Mouse (Mus musculus): ENCODE data around the gene Ctc1. TPM values are rescaled to one million over a fixed set of nuclear protein-coding genes. Genes with fewer than 3 reads are reported as not detected.
A peak's percentile ranks its signal among the peaks of the same experiment; 100 is the strongest.
"Not testable (repeated sequence)": the region's sequence is repeated elsewhere in the genome, so short reads cannot be mapped to it uniquely, and the experiment has no call there.

Ctc1 gene
- polyA plus RNA-seq (2014; fragmentation: Nextera tagmentation; extraction: Ambion mirVana), result 94.0 and 95.7 TPM in 2 replicates

- Histone ChIP-seq H3K36me3 (ENCODE audit: control insufficient read depth, insufficient read depth, low read length) (no peaks in the 10 kb centered on the region), H3K9me3 (ENCODE audit: control insufficient read depth, low read length) (no peaks in the 10 kb centered on the region), H3K4me3 (ENCODE audit: low read depth, low read length) (peak within 1 kb of the TSS; percentile 61), H3K9ac (ENCODE audit: low read length) (peak within 1 kb of the TSS; percentile 93), H3K4me1 (replicated peaks; ENCODE audit: control insufficient read depth, insufficient read depth, low read length) (peaks cover 3% of the 10 kb centered on the region; the same call in 1 of the 2 replicates), H3K27me3 (ENCODE audit: control insufficient read depth, insufficient read depth, low read length) (no peaks in the 10 kb centered on the region), H3K27ac (ENCODE audit: low read depth, low read length) (peak within 1 kb of the TSS; percentile 79), H3K4me2 (ENCODE audit: low read depth, low read length, severe bottlenecking) (peak within 1 kb of the TSS; percentile 70)
- 4% methylated on average over 38 of the region's 38 CpGs for WGBS
- peak; percentile 95 for DNase-seq (ENCODE audit: low spot score)
- ATAC-seq (replicated peaks; ENCODE audit: low FRiP score), result peak; percentile 97
Measured at GRCm38 (mm10) chr11:69015644-69016441, at the start of gene Ctc1. TSS of gene Ctc1 (plus strand) at chr11:69015911.

GRCm38 (mm10) chr11:68966554-68966953 is 49.2 kb upstream of the Ctc1 start:
- H3K9ac ChIP-seq (ENCODE audit: low read length), result no peak overlapping the region
- H3K4me1 ChIP-seq (replicated peaks; ENCODE audit: control insufficient read depth, insufficient read depth, low read length), result no peaks in the 10 kb centered on the region
- ATAC-seq (replicated peaks; ENCODE audit: low FRiP score) (no peak), DNase-seq (ENCODE audit: low spot score) (no peak)
- H3K9me3 ChIP-seq (ENCODE audit: control insufficient read depth, low read length), result no peaks in the 10 kb centered on the region
- 0 out of 2 replicates have a peak, but pooled peaks cover 2% of the 10 kb centered on the region for H3K27me3 ChIP-seq (ENCODE audit: control insufficient read depth, insufficient read depth, low read length)
- H3K36me3 ChIP-seq (ENCODE audit: control insufficient read depth, insufficient read depth, low read length), result no peaks in the 10 kb centered on the region
- no peak overlapping the region for H3K4me2 ChIP-seq (ENCODE audit: low read depth, low read length, severe bottlenecking)
- no peak overlapping the region for H3K27ac ChIP-seq (ENCODE audit: low read depth, low read length)
- 49% methylated on average over 1 of the region's 1 CpGs for WGBS
- H3K4me3 ChIP-seq (ENCODE audit: low read depth, low read length), result no peak overlapping the region

- peak; percentile 95 for ATAC-seq (replicated peaks; ENCODE audit: low FRiP score)
- Histone ChIP-seq H3K36me3 (ENCODE audit: control insufficient read depth, insufficient read depth, low read length) (no peaks in the 10 kb centered on the region), H3K9me3 (ENCODE audit: control insufficient read depth, low read length) (no peaks in the 10 kb centered on the region), H3K27ac (ENCODE audit: low read depth, low read length) (no peak within 1 kb of the TSS), H3K4me1 (replicated peaks; ENCODE audit: control insufficient read depth, insufficient read depth, low read length) (no peaks in the 10 kb centered on the region), H3K9ac (ENCODE audit: low read length) (peak within 1 kb of the TSS; percentile 71), H3K4me2 (ENCODE audit: low read depth, low read length, severe bottlenecking) (peak within 1 kb of the TSS; percentile 98), H3K27me3 (ENCODE audit: control insufficient read depth, insufficient read depth, low read length) (0 out of 2 replicates have a peak, but pooled peaks cover 2% of the 10 kb centered on the region), H3K4me3 (ENCODE audit: low read depth, low read length) (peak within 1 kb of the TSS; percentile 56)
- DNase-seq (ENCODE audit: low spot score), result peak; percentile 94
- under 1% methylated on average over 50 of the region's 50 CpGs for WGBS
Measured at GRCm38 (mm10) chr11:68967337-68968282, 48.1 kb upstream of the Ctc1 start, which contains the start of gene Slc25a35. TSS of gene Slc25a35 (plus strand) at chr11:68968131.

DNA sequence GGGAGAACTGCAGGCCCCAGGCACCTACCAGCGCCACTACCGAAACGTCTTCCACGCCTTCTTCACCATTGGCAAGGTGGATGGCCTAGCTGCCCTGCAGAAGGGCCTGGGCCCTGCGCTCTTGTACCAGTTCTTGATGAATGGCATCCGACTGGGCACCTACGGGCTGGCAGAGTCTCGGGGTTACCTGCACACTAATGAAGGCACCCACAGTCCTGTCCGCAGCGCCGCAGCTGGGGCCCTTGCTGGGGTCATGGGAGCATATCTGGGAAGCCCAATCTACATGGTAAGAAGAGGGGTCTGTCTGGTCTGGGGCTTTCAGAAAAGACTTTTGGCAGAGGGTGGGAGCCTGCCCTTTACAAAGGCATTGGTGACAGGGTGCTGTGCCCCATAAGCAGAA is 47.0 kb upstream of the Ctc1 start:
- Histone ChIP-seq H3K4me3 (ENCODE audit: low read depth, low read length) (no peak overlapping the region), H3K36me3 (ENCODE audit: control insufficient read depth, insufficient read depth, low read length) (no peaks in the 10 kb centered on the region), H3K27ac (ENCODE audit: low read depth, low read length) (no peak overlapping the region), H3K9me3 (ENCODE audit: control insufficient read depth, low read length) (no peaks in the 10 kb centered on the region), H3K4me2 (ENCODE audit: low read depth, low read length, severe bottlenecking) (peak overlapping the region; percentile 16; the same call in 1 of the 2 replicates), H3K27me3 (ENCODE audit: control insufficient read depth, insufficient read depth, low read length) (0 out of 2 replicates have a peak, but pooled peaks cover 2% of the 10 kb centered on the region), H3K9ac (ENCODE audit: low read length) (no peak overlapping the region), H3K4me1 (replicated peaks; ENCODE audit: control insufficient read depth, insufficient read depth, low read length) (no peaks in the 10 kb centered on the region)
- WGBS, result 85% methylated on average over 11 of the region's 11 CpGs
- ATAC-seq (replicated peaks; ENCODE audit: low FRiP score), result no peak
- DNase-seq (ENCODE audit: low spot score), result no peak

DNA sequence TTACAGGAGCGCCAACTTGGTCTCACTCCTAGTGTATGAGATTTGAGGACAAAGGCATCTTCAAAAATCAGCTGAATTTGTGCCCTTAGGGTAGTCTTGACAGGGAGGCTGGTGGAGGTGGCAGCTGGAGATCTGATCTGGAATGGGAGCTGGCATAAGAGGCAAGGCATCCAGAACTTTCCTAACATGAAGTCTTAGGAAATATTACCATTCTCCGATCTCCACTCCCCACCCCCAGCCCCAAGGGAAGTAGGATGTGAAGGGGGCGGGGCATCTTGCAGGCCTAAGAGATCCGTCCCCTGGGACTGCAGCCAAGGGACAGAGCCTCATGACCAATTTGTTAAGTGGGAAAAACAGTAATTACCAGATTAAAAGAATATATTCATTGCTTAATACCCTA is 45.5 kb upstream of the Ctc1 start:
- ATAC-seq (replicated peaks; ENCODE audit: low FRiP score), result no peak

DNA sequence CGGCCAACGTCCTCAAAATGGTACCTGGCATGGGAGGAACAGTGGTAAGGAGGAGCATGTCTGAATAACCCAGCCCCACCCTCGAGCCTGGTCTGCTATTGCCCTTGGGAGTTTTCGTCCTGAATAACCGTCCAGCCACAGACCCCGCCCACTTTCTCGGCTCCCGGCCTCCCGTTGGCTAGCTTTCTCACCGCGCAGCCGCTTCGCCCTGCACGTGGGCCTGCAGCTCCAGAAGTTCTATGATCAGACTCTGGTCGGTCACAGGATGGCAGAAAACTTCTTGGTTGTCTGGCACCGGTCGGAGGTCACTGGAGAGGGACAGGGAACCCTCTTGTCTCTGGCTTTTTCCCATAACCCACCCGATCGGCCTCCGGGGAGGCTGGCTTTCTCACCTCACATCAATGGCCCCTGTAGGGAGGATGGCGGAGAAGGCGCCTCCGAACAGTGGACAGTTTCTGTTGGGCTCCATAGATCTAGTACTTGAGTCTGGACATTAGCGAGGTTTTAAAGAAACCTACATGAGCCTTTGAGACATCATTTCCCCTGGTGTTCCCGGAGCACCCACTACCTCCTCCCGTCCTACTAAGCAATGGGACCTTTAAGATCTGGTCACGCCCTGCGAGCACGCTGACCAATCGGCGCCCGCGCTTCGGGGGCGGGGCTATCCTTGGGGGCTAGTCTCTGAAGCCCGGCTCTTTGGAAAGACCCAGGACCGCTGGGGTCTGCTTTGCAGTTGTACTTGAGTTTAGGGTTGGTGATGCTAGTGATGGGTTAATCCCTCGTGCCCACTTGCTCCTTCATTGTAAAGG is 42.3 kb upstream of the Ctc1 start:
- peak overlapping the region; percentile 55 for H3K4me2 ChIP-seq (ENCODE audit: low read depth, low read length, severe bottlenecking)
- ATAC-seq (replicated peaks; ENCODE audit: low FRiP score) (peak; percentile 93), DNase-seq (ENCODE audit: low spot score) (peak; percentile 91)
- H3K36me3 ChIP-seq (ENCODE audit: control insufficient read depth, insufficient read depth, low read length); H3K27me3 ChIP-seq (ENCODE audit: control insufficient read depth, insufficient read depth, low read length); H3K9me3 ChIP-seq (ENCODE audit: control insufficient read depth, low read length); H3K4me1 ChIP-seq (replicated peaks; ENCODE audit: control insufficient read depth, insufficient read depth, low read length); H3K27ac ChIP-seq (ENCODE audit: low read depth, low read length): not testable (repeated sequence)
- H3K9ac ChIP-seq (ENCODE audit: low read length), result peak overlapping the region; percentile 33; the same call in 1 of the 2 replicates
- H3K4me3 ChIP-seq (ENCODE audit: low read depth, low read length), result peak overlapping the region; percentile 41
- under 1% methylated on average over 37 of the region's 38 CpGs for WGBS

More for the DNA sequence above, 45.5 kb upstream of the Ctc1 start:
- Histone ChIP-seq H3K36me3 (ENCODE audit: control insufficient read depth, insufficient read depth, low read length) (no peaks in the 10 kb centered on the region), H3K9me3 (ENCODE audit: control insufficient read depth, low read length) (no peaks in the 10 kb centered on the region), H3K27me3 (ENCODE audit: control insufficient read depth, insufficient read depth, low read length) (0 out of 2 replicates have a peak, but pooled peaks cover 2% of the 10 kb centered on the region), H3K9ac (ENCODE audit: low read length) (no peak overlapping the region), H3K4me2 (ENCODE audit: low read depth, low read length, severe bottlenecking) (no peak overlapping the region), H3K27ac (ENCODE audit: low read depth, low read length) (no peak overlapping the region), H3K4me1 (replicated peaks; ENCODE audit: control insufficient read depth, insufficient read depth, low read length) (no peaks in the 10 kb centered on the region), H3K4me3 (ENCODE audit: low read depth, low read length) (no peak overlapping the region)
- DNase-seq (ENCODE audit: low spot score), result no peak
- WGBS, result 77% methylated on average over 4 of the region's 4 CpGs

DNA sequence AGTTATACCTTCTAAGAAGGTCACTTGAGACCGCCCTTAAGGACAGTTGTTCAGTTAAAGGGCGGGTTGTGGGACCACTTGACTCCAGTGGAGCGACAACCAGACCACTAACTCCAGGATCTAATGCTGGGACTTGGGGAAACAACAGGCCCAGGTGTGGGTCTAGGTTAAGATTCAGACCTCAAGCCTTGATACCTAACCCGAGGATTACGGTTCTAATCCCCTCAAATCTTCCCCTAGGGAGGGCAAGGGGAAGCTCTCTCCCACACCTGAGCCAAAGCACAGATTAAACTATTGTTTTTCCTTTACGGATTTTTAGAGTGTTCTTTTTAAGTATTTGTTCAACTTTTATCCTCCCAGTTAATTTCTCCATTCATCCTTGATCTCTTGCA is 41.7 kb upstream of the Ctc1 start:
- ATAC-seq (replicated peaks; ENCODE audit: low FRiP score) (0 out of 2 replicates have a peak, but pooled peaks have one; percentile 29), DNase-seq (ENCODE audit: low spot score) (no peak)
- Histone ChIP-seq H3K36me3 (ENCODE audit: control insufficient read depth, insufficient read depth, low read length) (no peaks in the 10 kb centered on the region), H3K9ac (ENCODE audit: low read length) (peak overlapping the region; percentile 33; the same call in 1 of the 2 replicates), H3K27ac (ENCODE audit: low read depth, low read length) (no peak overlapping the region), H3K4me2 (ENCODE audit: low read depth, low read length, severe bottlenecking) (peak overlapping the region; percentile 55), H3K4me1 (replicated peaks; ENCODE audit: control insufficient read depth, insufficient read depth, low read length) (no peaks in the 10 kb centered on the region), H3K27me3 (ENCODE audit: control insufficient read depth, insufficient read depth, low read length) (no peaks in the 10 kb centered on the region), H3K4me3 (ENCODE audit: low read depth, low read length) (peak overlapping the region; percentile 41), H3K9me3 (ENCODE audit: control insufficient read depth, low read length) (no peaks in the 10 kb centered on the region)
- 27% methylated on average over 6 of the region's 6 CpGs for WGBS

Data from forebrain, embryonic 11.5 days (tissue).